Mouse (Mus musculus): ENCODE measurements around the gene Dbn1.

- TF ChIP-seq POLR2A (IDR thresholded peaks at IDR 0.05; ENCODE audit: borderline replicate concordance, extremely low read depth, low read depth, low read length) (no peak), CTCF (IDR thresholded peaks at IDR 0.05; ENCODE audit: insufficient read depth, low read length) (no peak)
Measured at GRCm38 (mm10) chr13:55479008-55479407, 8.9 kb downstream of the Dbn1 start.

All from lung, adult 2 months (tissue).